ENCODE assay signal across 49 mouse cellular contexts in genomic region chr10:95676387-95676786, GRCm38 (mm10). TPM values are rescaled to one million over a fixed set of nuclear protein-coding genes. Genes with fewer than 3 reads are reported as not detected.
"Had no signal": no experiment of that assay in that cellular context is flagged by ENCODE, and none has a peak within 500 bp of the region (broad histone marks: within the 10 kb centered on the region; RNA-seq: fewer than 3 reads in every experiment).

No protein-coding gene starts in this region.

- H3K4me3 ChIP-seq: heart, embryonic 15.5 days; hindbrain, embryonic 10.5 days; hindbrain, embryonic 12.5 days; hindbrain, embryonic 13.5 days; hindbrain, embryonic 15.5 days; intestine, embryonic 15.5 days; kidney, embryonic 15.5 days; layer of hippocampus, adult 2 months; left cerebral cortex, adult 2 months had no signal

- DNase-seq: heart, postnatal 10 days; heart, postnatal 14 days; heart, postnatal 36 days; heart, postnatal 4 days; kidney, adult 11 months; kidney, adult 18-20 months; kidney, adult 2 months; kidney, adult 8-10 months; kidney, adult 9 months; kidney, postnatal 10 days; kidney, postnatal 14 days; kidney, postnatal 25 days; kidney, postnatal 36 days; kidney, postnatal 4 days; layer of hippocampus, adult 9-11 months; layer of hippocampus, postnatal 36 days had no signal

- H3K4me2 ChIP-seq: hindbrain, embryonic 12.5 days; hindbrain, embryonic 13.5 days; hindbrain, embryonic 14.5 days; hindbrain, embryonic 15.5 days; intestine, embryonic 15.5 days had no signal

- H3K9ac ChIP-seq: heart, embryonic 15.5 days; hindbrain, embryonic 12.5 days; hindbrain, embryonic 13.5 days; hindbrain, embryonic 14.5 days; hindbrain, embryonic 15.5 days; intestine, embryonic 15.5 days; kidney, embryonic 15.5 days had no signal

- H3K27me3 ChIP-seq: heart, embryonic 13.5 days; heart, embryonic 15.5 days; hindbrain, embryonic 12.5 days; hindbrain, embryonic 13.5 days; hindbrain, embryonic 15.5 days; intestine, embryonic 15.5 days; kidney, embryonic 15.5 days had no signal

- H3K27ac ChIP-seq: hindbrain, embryonic 10.5 days; hindbrain, embryonic 12.5 days; hindbrain, embryonic 13.5 days; hindbrain, embryonic 14.5 days; hindbrain, embryonic 15.5 days; hindbrain, postnatal 0 days; intestine, embryonic 15.5 days; kidney, embryonic 15.5 days; kidney, postnatal 0 days; layer of hippocampus, adult 2 months; left cerebral cortex, adult 2 months had no signal

- ATAC-seq: hindbrain, embryonic 16.5 days; hindbrain, postnatal 0 days; inflammation-experienced regulatory T-cells, adult 6 months; intestine, embryonic 15.5 days; intestine, embryonic 16.5 days; intestine, postnatal 0 days had no signal

- H3K36me3 ChIP-seq: heart, embryonic 13.5 days; heart, embryonic 15.5 days; hindbrain, embryonic 10.5 days; hindbrain, embryonic 12.5 days; hindbrain, embryonic 13.5 days; hindbrain, embryonic 15.5 days; intestine, embryonic 15.5 days; kidney, embryonic 15.5 days had no signal

- H3K9me3 ChIP-seq: heart, embryonic 13.5 days; heart, embryonic 15.5 days; hindbrain, embryonic 10.5 days; hindbrain, embryonic 12.5 days; hindbrain, embryonic 15.5 days; intestine, embryonic 15.5 days; kidney, embryonic 15.5 days had no signal

RNA-seq across cellular contexts. Expression of gene Anapc15-ps, which starts 3.1 kb away (rescaled TPM):
- total RNA-seq: heart, postnatal 10 days; heart, postnatal 14 days; heart, postnatal 25 days; heart, postnatal 36 days; heart, postnatal 4 days; hematopoietic stem cell, adult 5-6 weeks; hindbrain, postnatal 0 days; layer of hippocampus, adult 18-20 months; layer of hippocampus, adult 2 months; layer of hippocampus, adult 8-10 months; layer of hippocampus, postnatal 10 days; layer of hippocampus, postnatal 14 days; layer of hippocampus, postnatal 25 days; layer of hippocampus, postnatal 36 days; left cerebral cortex, adult 18-20 months; left cerebral cortex, adult 2 months; left cerebral cortex, adult 8-10 months had no signal
- polyA plus RNA-seq: heart, embryonic 13.5 days; heart, embryonic 14.5 days; heart, embryonic 15.5 days; heart, postnatal 0 days; hindbrain, embryonic 10.5 days; hindbrain, embryonic 11.5 days; hindbrain, embryonic 12.5 days; hindbrain, embryonic 13.5 days; hindbrain, embryonic 14.5 days; hindbrain, embryonic 15.5 days; hindbrain, postnatal 0 days; inflammation-experienced regulatory T-cells, adult 6 months; intestine, embryonic 14.5 days; intestine, embryonic 15.5 days; intestine, embryonic 16.5 days; intestine, postnatal 0 days; kidney, adult 2 months; kidney, embryonic 14.5 days; kidney, embryonic 16.5 days; kidney, postnatal 0 days; large intestine, adult 2 months had no signal
